Mouse (Mus musculus): ENCODE results near the gene Srsf4. TPM values are rescaled to one million over a fixed set of nuclear protein-coding genes. Genes with fewer than 3 reads are reported as not detected.

Srsf4 gene
- total and polyA plus RNA-seq, 3 experiments: 14.5 to 105 (median 47.2) TPM

- peaks cover 9 to 29% of the 10 kb centered on the region in 2 experiments; a peak in 3 of 4 replicates for H3K4me1 ChIP-seq (ENCODE audit: control insufficient read depth in 1 of 2, insufficient read depth in 2 of 2)
- in situ Hi-C loops (cut with MboI; ENCODE audit: low pct_ligation_motif_present, low pct_unique_long_range_greater_than_20kb, low sequenced_read_pairs) (no loop called here), dilution Hi-C loops (cut with MboI; ENCODE audit: extremely low pct_ligation_motif_present, extremely low pct_unique_long_range_greater_than_20kb, low sequenced_read_pairs) (no loop called here)
- peak overlapping the region; percentile 77 for H3K27ac ChIP-seq (ENCODE audit: insufficient read depth, low read depth)
- peaks cover 56 to 91% of the 10 kb centered on the region in 2 experiments for H3K36me3 ChIP-seq (replicated peaks in 1 of 2; ENCODE audit: control insufficient read depth in 1 of 2, insufficient read depth in 1 of 2, low read length in 1 of 2)
- no peaks in the 10 kb centered on the region for H3K79me2 ChIP-seq (replicated peaks; ENCODE audit: control insufficient read depth, extremely low read depth, insufficient read depth, poor library complexity, severe bottlenecking)
- H3K9me3 ChIP-seq (replicated peaks; ENCODE audit: low read length): no peaks in the 10 kb centered on the region
- 0 out of 2 replicates have a peak, but pooled peaks have one; percentile 1 for TF ChIP-seq ETS1 (conservative IDR thresholded peaks at IDR 0.05; ENCODE audit: low read depth, low read length)
- no peak for TF ChIP-seq MAFK (IDR thresholded peaks at IDR 0.05; ENCODE audit: insufficient replicate concordance, low read length)
- no peak for TF ChIP-seq PAX5 (IDR thresholded peaks at IDR 0.05; ENCODE audit: low read length)
- TF ChIP-seq ZMIZ1 (IDR thresholded peaks at IDR 0.05; ENCODE audit: low read depth, low read length): no peak
- no peak overlapping the region for H3K4me2 ChIP-seq (ENCODE audit: insufficient read depth, low read depth, poor library complexity, severe bottlenecking)
- H3K27me3 ChIP-seq (replicated peaks): no peaks in the 10 kb centered on the region
- H3K4me3 ChIP-seq (replicated peaks in 1 of 3; ENCODE audit: low read depth in 2 of 3, low read length in 2 of 3, poor library complexity in 1 of 3): no peak overlapping the region
- peak overlapping the region; percentile 1; the same call in 1 of the 2 replicates for H3K9ac ChIP-seq (ENCODE audit: insufficient read depth, low read depth)
- DNase-seq (ENCODE audit: extremely low read depth): peak; percentile 46
Observed at GRCm38 (mm10) chr4:131861341-131861739, 12.1 kb upstream of the Srsf4 start.

GRCm38 (mm10) chr4:131872672-131873292, 635 bp upstream of the Srsf4 start:
- H3K4me1 ChIP-seq (ENCODE audit: control insufficient read depth in 1 of 2, insufficient read depth in 2 of 2): peaks cover 0 to 25% of the 10 kb centered on the region in 2 experiments; a peak in 3 of 4 replicates
- dilution Hi-C loops (cut with MboI; ENCODE audit: extremely low pct_ligation_motif_present, extremely low pct_unique_long_range_greater_than_20kb, low sequenced_read_pairs): no loop called here
- TF ChIP-seq MYC (IDR thresholded peaks at IDR 0.05; ENCODE audit: low read depth, low read length): peak; percentile 81
- no peak for TF ChIP-seq CHD1 (IDR thresholded peaks at IDR 0.05; ENCODE audit: low read depth, low read length)
- DNase-seq (ENCODE audit: extremely low read depth): no peak
- in situ Hi-C loops (cut with MboI; ENCODE audit: low pct_ligation_motif_present, low pct_unique_long_range_greater_than_20kb, low sequenced_read_pairs): no loop called here
- H3K36me3 ChIP-seq (replicated peaks in 1 of 2; ENCODE audit: control insufficient read depth in 1 of 2, insufficient read depth in 1 of 2, low read length in 1 of 2): peaks cover 2 to 43% of the 10 kb centered on the region in 2 experiments
- H3K27me3 ChIP-seq (replicated peaks): no peaks in the 10 kb centered on the region
- peak overlapping the region; percentile 80 for H3K4me2 ChIP-seq (ENCODE audit: insufficient read depth, low read depth, poor library complexity, severe bottlenecking)
- peak overlapping the region; percentile 63 to 95 (median 89) for H3K4me3 ChIP-seq (replicated peaks in 1 of 3; ENCODE audit: low read depth in 2 of 3, low read length in 2 of 3, poor library complexity in 1 of 3)
- peaks cover 35% of the 10 kb centered on the region for H3K79me2 ChIP-seq (replicated peaks; ENCODE audit: control insufficient read depth, extremely low read depth, insufficient read depth, poor library complexity, severe bottlenecking)
- H3K9me3 ChIP-seq (replicated peaks; ENCODE audit: low read length): no peaks in the 10 kb centered on the region
- peak overlapping the region; percentile 93 for H3K9ac ChIP-seq (ENCODE audit: insufficient read depth, low read depth)
- peak overlapping the region; percentile 10; the same call in 1 of the 2 replicates for H3K27ac ChIP-seq (ENCODE audit: insufficient read depth, low read depth)

- TF ChIP-seq TBP (conservative IDR thresholded peaks at IDR 0.05; ENCODE audit: low read depth, low read length) (0 out of 2 replicates have a peak, but pooled peaks have one; percentile 10), E2F4 (IDR thresholded peaks at IDR 0.05; ENCODE audit: insufficient replicate concordance, low read depth, low read length) (0 out of 2 replicates have a peak, but pooled peaks have one; percentile 69), RCOR1 (conservative IDR thresholded peaks at IDR 0.05; ENCODE audit: low read depth, low read length) (no peak), ZKSCAN1 (IDR thresholded peaks at IDR 0.05; ENCODE audit: borderline replicate concordance, low read depth, low read length) (no peak), EP300 (IDR thresholded peaks at IDR 0.05; ENCODE audit: low read length) (no peak), UBTF (IDR thresholded peaks at IDR 0.05; ENCODE audit: low read depth, low read length) (peak; percentile 6; the same call in 1 of the 2 replicates), MEF2A (IDR thresholded peaks at IDR 0.05; ENCODE audit: borderline replicate concordance, low read depth, low read length) (no peak), BHLHE40 (IDR thresholded peaks at IDR 0.05; ENCODE audit: low read depth, low read length) (no peak), IRF4 (IDR thresholded peaks at IDR 0.05; ENCODE audit: low read depth, low read length) (peak; percentile 40), SIN3A (IDR thresholded peaks at IDR 0.05; ENCODE audit: low read length) (peak; percentile 48; the same call in 1 of the 2 replicates), ELF1 (IDR thresholded peaks at IDR 0.05; ENCODE audit: low read depth, low read length) (no peak)
- Histone ChIP-seq H3K36me3 (replicated peaks in 1 of 2; ENCODE audit: control insufficient read depth in 1 of 2, insufficient read depth in 1 of 2, low read length in 1 of 2) (peaks cover 2 to 35% of the 10 kb centered on the region in 2 experiments), H3K4me3 (replicated peaks in 1 of 3; ENCODE audit: low read depth in 2 of 3, low read length in 2 of 3, poor library complexity in 1 of 3) (peak overlapping the region; percentile 78 to 89 (median 84)), H3K27me3 (replicated peaks) (no peaks in the 10 kb centered on the region), H3K27ac (ENCODE audit: insufficient read depth, low read depth) (peak overlapping the region; percentile 86), H3K9me3 (replicated peaks; ENCODE audit: low read length) (no peaks in the 10 kb centered on the region), H3K9ac (ENCODE audit: insufficient read depth, low read depth) (peak overlapping the region; percentile 99), H3K4me1 (ENCODE audit: control insufficient read depth in 1 of 2, insufficient read depth in 2 of 2) (peaks cover 6 to 39% of the 10 kb centered on the region in 2 experiments), H3K4me2 (ENCODE audit: insufficient read depth, low read depth, poor library complexity, severe bottlenecking) (peak overlapping the region; percentile 93), H3K79me2 (replicated peaks; ENCODE audit: control insufficient read depth, extremely low read depth, insufficient read depth, poor library complexity, severe bottlenecking) (peaks cover 48% of the 10 kb centered on the region)
- in situ Hi-C loops (cut with MboI; ENCODE audit: low pct_ligation_motif_present, low pct_unique_long_range_greater_than_20kb, low sequenced_read_pairs): no loop called here
- DNase-seq (ENCODE audit: extremely low read depth): no peak
- dilution Hi-C loops (cut with MboI; ENCODE audit: extremely low pct_ligation_motif_present, extremely low pct_unique_long_range_greater_than_20kb, low sequenced_read_pairs): no loop called here
Observed at GRCm38 (mm10) chr4:131874169-131874536, 736 bp downstream of the Srsf4 start.
